Mouse (Mus musculus) liver, embryonic 16.5 days (tissue): ENCODE measurements around the gene Atxn1. TPM values are rescaled to one million over a fixed set of nuclear protein-coding genes. Genes with fewer than 3 reads are reported as not detected.

Experiments used
- ATAC-seq: fragments of 200-750 bp; cut with Nextera tagmentation; 2 replicates; pipeline ENCODE4 v1.8.0; 2017; ENCODE audit warnings: low read depth, mild to moderate bottlenecking, moderate number of reproducible peaks, moderate library complexity
- H3K27ac ChIP-seq: fragments of 300-500 bp; sonication (generic); 2 replicates; pipeline ENCODE4 v1.5.1; 2014; ENCODE audit warnings: mild to moderate bottlenecking, low read length
- H3K27me3 ChIP-seq: fragments of 300-500 bp; sonication (generic); 2 replicates; pipeline ENCODE4 v1.6.1; 2014; ENCODE audit warnings: low read depth, low read length, mixed read lengths; ENCODE audit not compliant: control insufficient read depth, insufficient read depth
- H3K36me3 ChIP-seq: fragments of 300-500 bp; sonication (generic); 2 replicates; pipeline ENCODE4 v1.6.1; 2014; ENCODE audit warnings: mild to moderate bottlenecking; ENCODE audit not compliant: control insufficient read depth, insufficient read depth
- H3K4me1 ChIP-seq: fragments of 300-500 bp; sonication (generic); 2 replicates; pipeline ENCODE4 v1.6.1; 2014; ENCODE audit warnings: low read depth, low read length, mixed read lengths; ENCODE audit not compliant: control insufficient read depth
- H3K4me2 ChIP-seq: fragments of 300-500 bp; sonication (generic); 2 replicates; pipeline ENCODE4 v1.6.1; 2014; ENCODE audit warnings: low read depth, low read length, mixed read lengths
- H3K4me3 ChIP-seq: fragments of 300-500 bp; sonication (generic); 2 replicates; pipeline ENCODE4 v1.5.1; 2014; ENCODE audit warnings: low read depth, mild to moderate bottlenecking, low read length
- H3K9ac ChIP-seq: fragments of 300-500 bp; sonication (generic); 2 replicates; pipeline ENCODE4 v1.6.1; 2014; ENCODE audit warnings: low read depth, low read length
- H3K9me3 ChIP-seq: fragments of 300-500 bp; sonication (generic); replicated peaks from 2 replicates; pipeline ENCODE4 v1.6.1; 2016; ENCODE audit warnings: low read length; ENCODE audit not compliant: control insufficient read depth
- WGBS: fragments of 180-500 bp; shearing (Covaris S2); extraction: QIAGEN DNeasy Blood & Tissue Kit; methylation state at CpG from one replicate; pipeline ENCODE4 v1.1.7; 2014; ENCODE audit not compliant: insufficient replicate concordance; 5-methylcytosine and 5-hydroxymethylcytosine counted together
- polyA plus RNA-seq: library from polyadenylated mRNA; unstranded; fragments of >200 nt; fragmentation: Nextera tagmentation; extraction: Ambion mirVana; gene quantifications from 2 replicates; pipeline ENCODE4 v1.2.1, GENCODE M21; 2015

The Atxn1 gene
- polyA plus RNA-seq, 1 experiment from 2014 or later, result 3.2 TPM

GRCm38 (mm10) chr13:45571795-45572262 is 393.0 kb downstream of the Atxn1 start:
- peak; percentile 53; the same call in 1 of the 2 replicates for ATAC-seq
- H3K27me3 ChIP-seq, result no peaks in the 10 kb centered on the region
- peak overlapping the region; percentile 28; the same call in 1 of the 2 replicates for H3K4me2 ChIP-seq
- H3K4me3 ChIP-seq, result no peak overlapping the region
- H3K9me3 ChIP-seq, result no peaks in the 10 kb centered on the region
- peaks cover 6% of the 10 kb centered on the region for H3K4me1 ChIP-seq
- H3K9ac ChIP-seq, result no peak overlapping the region
- 8% methylated on average over 6 of the region's 6 CpGs for WGBS
- no peak overlapping the region for H3K27ac ChIP-seq
- H3K36me3 ChIP-seq, result no peaks in the 10 kb centered on the region

- 66% methylated on average over 7 of the region's 7 CpGs for WGBS
- Histone ChIP-seq H3K4me3 (no peak overlapping the region), H3K36me3 (no peaks in the 10 kb centered on the region), H3K9ac (no peak overlapping the region), H3K27ac (no peak overlapping the region), H3K27me3 (no peaks in the 10 kb centered on the region), H3K4me2 (no peak overlapping the region), H3K9me3 (no peaks in the 10 kb centered on the region), H3K4me1 (peaks cover 6% of the 10 kb centered on the region)
- ATAC-seq, result no peak
These were observed 394.9 kb downstream of the Atxn1 start for GRCm38 (mm10) chr13:45569932-45570331.

- no peak for ATAC-seq
- no peaks in the 10 kb centered on the region for H3K36me3 ChIP-seq
- no peak overlapping the region for H3K9ac ChIP-seq
- H3K4me2 ChIP-seq, result no peak overlapping the region
- WGBS, result 69% methylated on average over 4 of the region's 4 CpGs
- no peak overlapping the region for H3K27ac ChIP-seq
- H3K4me1 ChIP-seq, result no peaks in the 10 kb centered on the region
- no peaks in the 10 kb centered on the region for H3K9me3 ChIP-seq
- no peak overlapping the region for H3K4me3 ChIP-seq
- no peaks in the 10 kb centered on the region for H3K27me3 ChIP-seq
These were observed 399.9 kb downstream of the Atxn1 start for GRCm38 (mm10) chr13:45564946-45565345.

DNA sequence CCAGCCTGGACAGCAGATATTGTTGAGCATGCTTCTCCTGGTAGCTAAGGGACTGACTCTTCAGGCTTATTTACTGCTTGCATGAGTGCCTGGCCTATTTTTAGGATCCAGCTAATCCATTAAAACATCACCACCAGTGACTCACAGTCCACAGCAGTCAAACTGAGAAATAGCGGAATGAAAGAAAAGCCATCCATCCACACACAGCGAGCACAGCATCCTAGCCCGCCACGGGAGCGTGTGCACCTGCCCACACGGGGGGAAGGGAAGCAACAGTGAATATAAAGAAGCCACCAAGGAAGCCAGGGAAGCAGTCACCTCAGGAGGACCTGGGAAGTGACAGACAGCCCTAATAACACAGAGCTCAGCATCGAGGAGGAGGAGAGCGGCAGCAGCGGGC is 402.8 kb downstream of the Atxn1 start:
- no peaks in the 10 kb centered on the region for H3K9me3 ChIP-seq
- no peaks in the 10 kb centered on the region for H3K27me3 ChIP-seq
- H3K4me1 ChIP-seq, result no peaks in the 10 kb centered on the region; the same call in 1 of the 2 replicates
- 81% methylated on average over 9 of the region's 9 CpGs for WGBS
- no peak for ATAC-seq
- H3K36me3 ChIP-seq, result no peaks in the 10 kb centered on the region
- H3K9ac ChIP-seq, result no peak overlapping the region
- H3K27ac ChIP-seq, result no peak overlapping the region
- H3K4me3 ChIP-seq, result no peak overlapping the region
- H3K4me2 ChIP-seq, result no peak overlapping the region

DNA sequence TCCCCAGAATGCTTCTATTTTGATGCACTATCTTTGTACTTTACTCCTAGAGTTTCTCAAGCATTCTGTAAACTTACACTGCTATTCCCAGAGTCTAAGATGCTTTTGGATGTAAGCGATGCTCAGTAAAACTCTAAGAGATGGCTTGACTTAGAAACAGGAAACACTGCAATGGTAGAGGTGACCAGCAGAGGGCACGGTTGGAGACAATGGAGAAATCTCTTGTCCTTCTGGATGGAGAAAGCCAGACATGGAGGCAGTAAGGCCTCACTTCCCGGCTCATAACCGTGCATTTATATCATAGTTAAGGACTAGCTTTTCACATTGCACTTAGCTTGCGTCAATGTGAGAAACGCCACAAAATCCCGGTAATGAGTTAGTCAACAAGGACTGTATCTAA is 404.3 kb downstream of the Atxn1 start:
- Histone ChIP-seq H3K4me1 (no peaks in the 10 kb centered on the region; the same call in 1 of the 2 replicates), H3K27me3 (no peaks in the 10 kb centered on the region), H3K9ac (no peak overlapping the region), H3K9me3 (no peaks in the 10 kb centered on the region), H3K4me3 (no peak overlapping the region), H3K27ac (no peak overlapping the region), H3K36me3 (no peaks in the 10 kb centered on the region), H3K4me2 (no peak overlapping the region)
- WGBS, result 61% methylated on average over 7 of the region's 7 CpGs
- no peak for ATAC-seq

- Histone ChIP-seq H3K9me3 (no peaks in the 10 kb centered on the region), H3K4me1 (no peaks in the 10 kb centered on the region; the same call in 1 of the 2 replicates), H3K36me3 (no peaks in the 10 kb centered on the region), H3K9ac (no peak overlapping the region), H3K4me3 (no peak overlapping the region), H3K27ac (no peak overlapping the region), H3K27me3 (no peaks in the 10 kb centered on the region), H3K4me2 (no peak overlapping the region)
- no peak for ATAC-seq
- WGBS, result 78% methylated on average over 3 of the region's 3 CpGs
These were observed 405.6 kb downstream of the Atxn1 start for GRCm38 (mm10) chr13:45559258-45559657.

DNA sequence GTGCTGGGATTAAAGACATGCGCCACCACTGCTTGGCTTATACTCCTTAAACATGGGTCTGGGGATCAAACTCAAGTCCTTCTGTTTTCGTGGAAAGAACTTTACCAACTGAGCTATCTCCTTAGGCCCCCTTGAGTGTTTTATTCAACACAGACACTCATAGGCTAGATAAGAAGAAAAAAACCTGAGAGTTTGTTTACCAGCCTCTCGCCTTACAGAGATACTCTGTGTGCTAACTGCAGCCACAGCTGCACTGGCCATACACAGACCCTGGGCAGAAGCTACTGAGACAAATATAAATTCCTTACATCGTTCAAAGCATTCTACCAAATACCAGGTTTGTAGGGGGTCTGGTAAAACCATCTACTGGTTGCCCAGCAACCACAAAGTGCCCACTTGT is 406.4 kb downstream of the Atxn1 start:
- Histone ChIP-seq H3K9ac (no peak overlapping the region; the same call in 1 of the 2 replicates), H3K27me3 (no peaks in the 10 kb centered on the region), H3K9me3 (no peaks in the 10 kb centered on the region), H3K4me1 (peaks cover 5% of the 10 kb centered on the region; the same call in 1 of the 2 replicates), H3K27ac (no peak overlapping the region), H3K36me3 (no peaks in the 10 kb centered on the region), H3K4me3 (no peak overlapping the region), H3K4me2 (no peak overlapping the region)
- WGBS, result 37% methylated on average over 4 of the region's 4 CpGs
- peak; percentile 39; the same call in 1 of the 2 replicates for ATAC-seq

GRCm38 (mm10) chr13:45553674-45554073 is 411.1 kb downstream of the Atxn1 start:
- no peaks in the 10 kb centered on the region for H3K9me3 ChIP-seq
- H3K27ac ChIP-seq, result no peak overlapping the region
- H3K4me3 ChIP-seq, result no peak overlapping the region
- no peaks in the 10 kb centered on the region for H3K27me3 ChIP-seq
- no peak overlapping the region for H3K4me2 ChIP-seq
- H3K9ac ChIP-seq, result no peak overlapping the region
- H3K4me1 ChIP-seq, result peaks cover 6% of the 10 kb centered on the region; the same call in 1 of the 2 replicates
- H3K36me3 ChIP-seq, result peaks cover 7% of the 10 kb centered on the region; the same call in 1 of the 2 replicates
- no peak for ATAC-seq
- 78% methylated on average over 7 of the region's 7 CpGs for WGBS

DNA sequence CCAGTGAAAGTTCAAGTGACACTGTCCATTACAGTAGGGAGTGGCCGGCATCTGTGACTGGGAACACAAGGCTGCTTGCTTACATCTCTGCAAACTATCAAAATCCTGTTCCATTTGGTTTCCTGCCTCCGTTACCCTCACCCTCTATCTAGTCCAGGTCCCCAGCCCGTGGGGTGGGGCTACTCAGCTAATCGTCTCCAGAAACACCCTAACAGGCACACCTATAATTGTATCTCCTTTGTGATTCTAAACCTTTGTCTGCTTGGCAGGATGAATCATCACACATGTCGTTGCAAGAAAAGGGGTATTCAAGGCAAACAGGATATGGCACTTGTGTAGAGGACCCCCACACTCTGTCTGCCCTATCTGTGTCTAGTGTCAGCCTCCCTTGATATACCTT is 417.3 kb downstream of the Atxn1 start:
- H3K27me3 ChIP-seq, result no peaks in the 10 kb centered on the region
- H3K9ac ChIP-seq, result peak overlapping the region; percentile 43
- peak overlapping the region; percentile 41 for H3K4me2 ChIP-seq
- H3K27ac ChIP-seq, result peak overlapping the region; percentile 77
- H3K4me3 ChIP-seq, result peak overlapping the region; percentile 29
- H3K36me3 ChIP-seq, result peaks cover 52% of the 10 kb centered on the region
- H3K4me1 ChIP-seq, result peaks cover 48% of the 10 kb centered on the region
- ATAC-seq, result 0 out of 2 replicates have a peak, but pooled peaks have one; percentile 12
- no peaks in the 10 kb centered on the region for H3K9me3 ChIP-seq
- WGBS, result 33% methylated on average over 5 of the region's 5 CpGs
